Mouse (Mus musculus) retina, postnatal 7 days (tissue): ENCODE data around the gene Adnp.
"Not testable (repeated sequence)": the region's sequence is repeated elsewhere in the genome, so short reads cannot be mapped to it uniquely, and the experiment has no call there.

Experiments used
- DNase-seq: peaks from one replicate; pipeline ENCODE4 v3.0.0-alpha.2; 2012; ENCODE audit warnings: low read depth, low spot score

The Adnp gene

DNA sequence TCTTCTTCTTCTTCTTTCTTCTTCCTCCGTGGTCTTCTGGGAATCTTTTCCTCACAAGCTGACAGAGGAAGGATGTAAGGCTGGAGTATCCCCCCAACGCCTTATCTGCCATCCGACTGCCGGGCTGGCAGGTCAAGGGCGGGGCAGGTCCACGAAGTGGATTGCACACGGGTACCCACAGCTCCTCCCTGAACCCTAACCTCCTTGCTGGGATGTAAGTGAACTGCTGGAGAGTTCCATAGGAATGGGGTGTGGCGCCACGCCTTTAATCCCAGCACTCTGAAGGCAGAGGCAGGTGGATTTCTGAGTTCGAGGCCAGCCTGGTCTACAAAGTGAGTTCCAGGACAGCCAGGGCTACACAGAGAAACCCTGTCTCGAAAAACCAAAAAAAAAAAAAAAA lies 48.9 kb downstream of the Adnp start:
- DNase-seq: not testable (repeated sequence)

DNA sequence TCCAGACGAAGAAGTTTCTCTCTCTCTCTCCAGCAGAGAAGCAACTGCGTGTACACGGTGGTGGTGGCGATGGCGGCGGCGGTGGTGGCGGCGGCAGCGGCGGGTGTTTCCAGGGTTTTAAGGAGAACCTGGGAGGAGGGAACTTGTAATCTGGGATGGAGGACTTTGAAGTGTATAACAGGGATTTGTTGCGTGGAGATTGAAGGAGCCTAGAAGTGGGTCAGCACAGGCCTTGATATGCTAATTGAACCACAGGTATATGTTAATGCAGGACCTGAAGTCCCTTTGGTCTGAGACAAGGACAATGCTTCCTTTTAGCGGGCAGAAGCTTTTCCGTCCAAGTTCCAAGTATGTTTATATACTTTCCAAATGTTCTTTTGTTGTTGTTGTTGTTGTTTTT lies 50.6 kb downstream of the Adnp start:
- no peak for DNase-seq

- DNase-seq: no peak
Observed at GRCm38 (mm10) chr2:168155666-168156065, 51.2 kb downstream of the Adnp start.

- peak; percentile 93 for DNase-seq
Observed at GRCm38 (mm10) chr2:168154090-168154881, 52.6 kb downstream of the Adnp start.

GRCm38 (mm10) chr2:168149241-168149640 lies 57.7 kb downstream of the Adnp start:
- no peak for DNase-seq

GRCm38 (mm10) chr2:168147722-168148432 lies 59.0 kb downstream of the Adnp start:
- DNase-seq: no peak

DNA sequence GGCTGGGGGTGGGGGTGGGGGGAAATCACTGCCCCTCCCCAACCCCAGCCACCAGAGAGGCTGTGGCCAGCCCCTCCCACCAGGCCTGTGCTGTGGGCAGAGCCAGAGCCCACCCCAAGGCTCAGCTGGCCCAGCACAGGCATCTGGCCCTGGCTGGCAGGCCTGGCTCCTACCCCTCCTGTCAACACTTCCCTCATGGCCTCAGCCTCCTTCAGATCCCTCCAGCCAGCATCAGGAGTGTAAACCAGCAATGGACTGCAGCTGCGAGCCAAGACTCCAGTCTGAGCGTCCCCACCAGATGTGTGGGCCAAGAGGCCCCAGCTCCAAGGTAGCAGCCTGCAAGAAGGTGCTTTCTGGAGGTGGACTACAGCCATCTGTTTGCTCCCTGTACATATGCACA lies 61.5 kb downstream of the Adnp start:
- DNase-seq: no peak

DNA sequence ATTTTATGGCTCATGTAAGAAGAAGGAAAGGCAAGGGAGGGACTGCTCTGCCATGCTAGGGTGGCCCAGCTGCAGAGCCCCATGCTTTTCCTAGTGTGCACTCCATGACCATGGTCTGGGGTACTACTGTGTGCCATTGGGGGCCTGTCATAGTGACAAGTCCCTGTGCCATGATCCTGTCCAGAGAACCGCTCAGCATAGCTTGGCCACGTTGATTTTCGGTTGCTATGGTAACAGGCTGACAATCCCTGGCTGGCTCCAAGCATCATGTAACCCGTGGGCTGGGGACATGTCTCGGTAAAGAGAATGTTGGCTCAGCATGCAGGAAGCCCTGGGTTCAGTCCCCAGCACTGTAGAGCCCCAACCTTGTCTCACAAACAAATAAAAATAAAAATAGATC lies 63.1 kb downstream of the Adnp start:
- DNase-seq: no peak

DNA sequence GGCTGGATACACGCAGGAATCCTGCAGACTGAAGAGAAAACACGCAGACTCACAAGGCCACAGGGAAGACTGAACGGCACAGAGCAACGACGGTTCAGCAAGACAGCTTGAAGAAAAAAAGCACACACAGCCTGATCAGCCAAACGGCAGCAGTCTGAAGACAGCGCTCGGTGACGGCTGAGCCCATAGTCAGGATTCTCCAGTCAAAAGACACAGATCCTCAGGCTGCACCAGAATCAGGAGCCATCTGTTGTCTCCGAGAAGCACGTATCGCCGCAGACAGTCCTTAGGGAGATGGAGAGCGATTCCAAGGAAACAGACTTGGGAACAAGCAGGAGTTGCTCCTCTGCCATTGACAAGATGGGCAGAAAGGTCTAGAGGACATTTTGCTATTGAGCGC lies 69.8 kb downstream of the Adnp start:
- no peak for DNase-seq
